Mouse (Mus musculus) kidney, adult 2 months (tissue): ENCODE data around the gene Brd4. TPM values are rescaled to one million over a fixed set of nuclear protein-coding genes. Genes with fewer than 3 reads are reported as not detected.
"Not testable (repeated sequence)": the region's sequence is repeated elsewhere in the genome, so short reads cannot be mapped to it uniquely, and the experiment has no call there.

Source experiments
- DNase-seq: peaks from one replicate; pipeline ENCODE4 v3.0.0; 2021
- H3K27ac ChIP-seq: fragments of 200-500 bp; 2 replicates; pipeline ENCODE4 v1.5.1; 2012; ENCODE audit warnings: low read depth, low read length, control low read depth, inconsistent platforms; ENCODE audit not compliant: insufficient read depth
- H3K27me3 ChIP-seq: fragments of 200-500 bp; replicated peaks from 2 replicates; pipeline ENCODE4 v1.6.1; 2012; ENCODE audit warnings: mild to moderate bottlenecking, moderate library complexity, low read length, inconsistent platforms; ENCODE audit not compliant: control insufficient read depth, insufficient read depth
- H3K36me3 ChIP-seq: fragments of 200-500 bp; 2 replicates; pipeline ENCODE4 v1.6.1; 2012; ENCODE audit warnings: mild to moderate bottlenecking, moderate library complexity, low read length, inconsistent platforms; ENCODE audit not compliant: control insufficient read depth, insufficient read depth
- H3K4me1 ChIP-seq: fragments of 200-500 bp; 2 replicates; pipeline ENCODE4 v1.6.1; 2011; ENCODE audit warnings: low read length; ENCODE audit not compliant: control insufficient read depth, insufficient read depth
- H3K4me3 ChIP-seq: fragments of 200-500 bp; 2 replicates; pipeline ENCODE4 v1.5.1; 2011; ENCODE audit warnings: mild to moderate bottlenecking, low read depth, low read length, control low read depth; ENCODE audit not compliant: insufficient read depth
- CTCF ChIP-seq: fragments of 200-500 bp; conservative IDR thresholded peaks from 2 replicates; pipeline ENCODE4 v1.5.1; 2011; ENCODE audit warnings: low read depth, mild to moderate bottlenecking, control low read depth, low read length, moderate library complexity, mixed read lengths; ENCODE audit not compliant: insufficient read depth, insufficient read length
- POLR2A ChIP-seq: fragments of 200-500 bp; IDR thresholded peaks from one replicate; pipeline ENCODE4 v1.6.1; 2011; ENCODE audit warnings: low read depth, low read length, control low read depth
- WGBS: fragments of 180-500 bp; shearing (Covaris S2); methylation state at CpG from one replicate; pipeline ENCODE4 v1.1.7; 2018; 5-methylcytosine and 5-hydroxymethylcytosine counted together
- polyA plus RNA-seq: library from polyadenylated mRNA; depleted of rRNA; stranded (reverse); fragments of >200 nt; gene quantifications from 2 replicates; pipeline ENCODE4 v1.2.3, GENCODE M21; 2012

The Brd4 gene
- polyA plus RNA-seq, 1 experiment: 33.7 TPM

DNA sequence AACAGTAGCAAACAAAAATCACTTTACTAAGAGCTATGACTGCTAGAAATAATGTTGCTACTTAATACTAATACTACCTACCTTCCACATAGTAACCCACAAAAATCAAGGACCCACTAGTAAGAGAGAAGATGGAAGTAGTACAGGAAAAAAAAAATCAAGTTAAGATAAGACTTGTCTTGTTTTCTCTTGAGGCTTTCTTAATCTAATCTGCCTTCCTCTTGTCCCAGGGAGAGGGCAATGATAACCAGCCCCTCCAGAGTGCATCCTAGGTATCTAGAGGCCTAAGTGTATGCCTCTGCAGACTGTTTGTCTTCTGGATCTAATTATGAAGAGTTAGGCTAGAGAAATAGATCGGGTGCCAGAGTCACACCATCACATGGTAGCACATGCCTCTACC is 45.9 kb downstream of the Brd4 start:
- WGBS: 79% methylated on average over 1 of the region's 1 CpGs
- TF ChIP-seq POLR2A (no peak), CTCF (no peak)

DNA sequence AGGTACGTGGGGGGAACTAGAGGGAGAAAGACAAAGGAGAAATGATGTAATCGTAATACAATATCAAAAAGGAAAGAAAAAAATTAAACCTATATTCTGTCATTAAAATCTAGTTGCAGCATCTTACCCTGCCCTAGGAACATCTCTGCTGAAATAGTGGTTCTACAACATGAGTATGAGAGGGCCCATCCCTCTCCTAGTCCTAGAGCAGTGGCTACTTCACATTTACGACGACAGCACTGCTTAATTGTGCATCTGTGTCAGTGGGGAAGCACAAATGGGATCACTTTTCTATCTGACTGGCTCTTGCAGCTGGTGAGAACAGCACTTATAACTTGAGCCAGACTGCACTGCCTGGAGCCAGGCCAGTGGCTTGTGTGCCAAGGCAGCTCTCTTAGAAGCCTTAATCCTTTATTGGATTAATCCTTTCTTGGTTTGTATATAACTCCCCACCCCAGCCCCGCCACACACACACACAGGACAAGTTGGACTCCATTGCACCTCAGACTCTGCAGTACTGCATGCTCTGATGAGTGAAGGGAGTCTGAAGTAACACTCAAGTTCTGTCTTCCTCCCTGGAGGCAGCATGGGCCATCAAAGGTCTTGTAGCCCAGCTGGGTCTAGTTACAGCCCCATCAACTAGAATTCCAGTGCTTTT is 48.9 kb downstream of the Brd4 start:
- peak; percentile 60 for DNase-seq
- no peak for TF ChIP-seq CTCF
- no peak for TF ChIP-seq POLR2A
- no peak overlapping the region for H3K27ac ChIP-seq
- no peaks in the 10 kb centered on the region for H3K36me3 ChIP-seq
- no peaks in the 10 kb centered on the region for H3K27me3 ChIP-seq
- H3K4me1 ChIP-seq: peaks cover 6% of the 10 kb centered on the region
- 51% methylated on average over 5 of the region's 5 CpGs for WGBS
- no peak overlapping the region for H3K4me3 ChIP-seq

More for the DNA sequence above, 45.9 kb downstream of the Brd4 start:
- Histone ChIP-seq H3K27me3 (no peaks in the 10 kb centered on the region), H3K27ac (no peak overlapping the region), H3K36me3 (no peaks in the 10 kb centered on the region), H3K4me3 (no peak overlapping the region), H3K4me1 (peaks cover 10% of the 10 kb centered on the region)
- no peak for DNase-seq

DNA sequence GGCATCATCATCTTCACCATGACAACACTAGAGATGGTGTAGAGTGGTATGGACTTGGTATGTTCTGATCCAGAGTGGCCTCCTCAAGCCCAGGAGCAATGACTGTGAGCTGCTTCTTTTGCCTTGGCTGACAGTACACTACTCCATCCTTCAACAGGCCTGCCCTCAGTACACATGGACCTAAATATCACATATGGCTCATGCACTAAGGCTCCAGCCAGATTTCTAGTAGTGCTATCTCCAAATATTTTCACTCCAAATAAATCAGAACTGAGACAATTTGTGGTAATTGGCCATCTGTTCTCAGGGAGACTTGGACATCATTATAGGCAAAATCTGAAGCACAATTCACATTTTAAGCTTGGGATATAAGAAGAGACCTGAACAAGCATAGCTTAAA is 51.3 kb downstream of the Brd4 start:
- Histone ChIP-seq H3K27ac (no peak overlapping the region), H3K4me1 (peaks cover 6% of the 10 kb centered on the region)
- TF ChIP-seq CTCF: no peak
- no peak for TF ChIP-seq POLR2A

DNA sequence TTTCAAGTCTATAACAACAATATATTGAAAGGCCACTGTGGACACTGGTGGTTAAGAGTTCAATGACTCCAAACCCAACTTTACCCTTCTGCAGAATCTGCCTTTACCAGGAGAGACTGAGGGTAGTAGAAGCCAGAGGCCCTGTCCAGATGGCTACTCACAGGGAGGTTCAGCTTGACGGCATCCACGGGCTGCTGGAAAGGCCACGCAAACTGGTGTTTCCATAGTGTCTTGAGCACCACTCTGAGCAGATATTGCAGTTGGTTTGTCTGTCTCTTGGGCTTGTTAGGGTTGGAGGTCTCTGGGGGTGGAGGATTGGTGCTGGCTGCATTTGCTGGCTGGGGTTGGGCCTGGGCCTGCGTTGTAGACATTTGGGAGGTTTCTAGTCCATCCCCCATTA is 55.3 kb downstream of the Brd4 start:
- peaks cover 12% of the 10 kb centered on the region for H3K36me3 ChIP-seq

More for the DNA sequence above, 51.3 kb downstream of the Brd4 start:
- Histone ChIP-seq H3K36me3 (peaks cover 6% of the 10 kb centered on the region; the same call in 1 of the 2 replicates), H3K27me3 (no peaks in the 10 kb centered on the region), H3K4me3 (no peak overlapping the region)
- DNase-seq: no peak

DNA sequence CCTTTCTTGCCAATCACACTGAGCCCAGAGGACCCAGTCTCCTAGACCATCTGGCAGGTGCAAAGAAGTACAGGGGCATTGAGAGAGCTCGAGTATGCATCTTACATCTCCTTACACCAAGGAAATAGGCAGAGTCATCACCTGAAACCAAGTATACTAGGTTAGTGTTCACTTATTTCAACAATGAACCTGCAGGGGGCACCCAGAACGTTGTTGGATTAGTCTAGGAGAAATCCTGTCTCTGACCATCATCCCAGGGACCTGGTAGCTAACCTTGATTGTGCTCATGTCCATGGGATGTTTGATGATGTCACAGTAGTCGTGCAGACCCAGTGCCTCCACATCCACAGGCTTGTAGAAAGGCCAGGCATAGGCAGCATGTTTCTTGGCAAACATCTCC is 63.6 kb downstream of the Brd4 start:
- peak; percentile 25 for DNase-seq
- 59% methylated on average over 3 of the region's 3 CpGs for WGBS
- no peaks in the 10 kb centered on the region for H3K27me3 ChIP-seq
- no peak overlapping the region for H3K27ac ChIP-seq
- TF ChIP-seq POLR2A: no peak
- TF ChIP-seq CTCF: no peak
- H3K36me3 ChIP-seq: peaks cover 6% of the 10 kb centered on the region
- H3K4me1 ChIP-seq: no peaks in the 10 kb centered on the region
- no peak overlapping the region for H3K4me3 ChIP-seq

More for the DNA sequence above, 55.3 kb downstream of the Brd4 start:
- no peaks in the 10 kb centered on the region for H3K27me3 ChIP-seq
- 91% methylated on average over 4 of the region's 4 CpGs for WGBS
- no peaks in the 10 kb centered on the region; the same call in 1 of the 2 replicates for H3K4me1 ChIP-seq
- no peak overlapping the region for H3K4me3 ChIP-seq
- no peak overlapping the region for H3K27ac ChIP-seq
- DNase-seq: no peak
- TF ChIP-seq POLR2A: no peak
- no peak for TF ChIP-seq CTCF

DNA sequence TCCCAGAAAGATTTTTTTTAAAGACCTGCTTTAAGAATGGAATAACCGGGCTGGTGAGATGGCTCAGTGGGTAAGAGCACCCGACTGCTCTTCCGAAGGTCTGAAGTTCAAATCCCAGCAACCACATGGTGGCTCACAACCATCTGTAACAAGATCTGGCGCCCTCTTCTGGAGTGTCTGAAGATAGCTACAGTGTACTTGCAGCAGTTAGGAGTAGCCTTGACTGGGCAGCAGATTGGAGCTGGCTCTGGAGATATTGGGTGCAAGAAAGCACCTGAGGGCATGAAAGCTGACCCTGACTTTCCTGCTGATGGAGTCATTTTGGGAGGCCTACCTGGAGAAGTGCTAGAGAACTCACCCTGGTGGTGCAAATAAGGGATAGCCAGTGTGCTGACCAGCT is 68.9 kb downstream of the Brd4 start:
- DNase-seq, H3K27ac ChIP-seq, H3K4me3 ChIP-seq, H3K27me3 ChIP-seq, H3K4me1 ChIP-seq: not testable (repeated sequence)
- WGBS: 63% methylated on average over 4 of the region's 4 CpGs
- TF ChIP-seq CTCF: 0 out of 2 replicates have a peak, but pooled peaks have one; percentile 25
- peaks cover 18% of the 10 kb centered on the region for H3K36me3 ChIP-seq

DNA sequence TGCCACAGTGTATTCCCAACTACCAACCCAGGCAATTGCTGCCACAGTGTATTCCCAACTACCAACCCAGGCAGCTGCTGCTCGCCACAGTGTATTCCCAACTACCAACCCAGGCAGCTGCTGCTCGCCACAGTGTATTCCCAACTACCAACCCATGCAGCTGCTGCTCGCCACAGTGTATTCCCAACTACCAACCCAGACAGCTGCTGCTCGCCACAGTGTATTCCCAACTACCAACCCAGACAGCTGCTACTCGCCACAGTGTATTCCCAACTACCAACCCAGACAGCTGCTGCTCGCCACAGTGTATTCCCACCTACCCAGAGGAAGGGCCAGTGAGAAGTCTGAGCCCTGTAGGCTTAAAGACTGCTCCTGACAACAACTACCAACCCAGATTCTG is 73.0 kb downstream of the Brd4 start:
- peaks cover 22% of the 10 kb centered on the region for H3K36me3 ChIP-seq
- not testable (repeated sequence) for H3K27ac ChIP-seq, DNase-seq, H3K4me3 ChIP-seq, H3K27me3 ChIP-seq, H3K4me1 ChIP-seq
- WGBS: 95% methylated on average over 6 of the region's 6 CpGs
